12 mouse cellular contexts compared by ENCODE assay signal in genomic region chr10:94940786-94941185, GRCm38 (mm10). TPM values are rescaled to one million over a fixed set of nuclear protein-coding genes. Genes with fewer than 3 reads are reported as not detected.
DNase-seq lines count a peak whose midpoint lies in the region; ATAC-seq and TF ChIP-seq lines count a peak whose summit lies in the region.
"Had no signal": no experiment of that assay in that cellular context is flagged by ENCODE, and none has a peak within 500 bp of the region (broad histone marks: within the 10 kb centered on the region; RNA-seq: fewer than 3 reads in every experiment).

No protein-coding gene starts in this region.

- no peak overlapping the region for H3K4me2 ChIP-seq in hindbrain, embryonic 11.5 days (replicated peaks; ENCODE audit: low read depth, low read length)
- peak overlapping the region; percentile 77 for H3K4me2 ChIP-seq in hindbrain, embryonic 16.5 days (ENCODE audit: low read length)
- H3K4me2 ChIP-seq in neural tube, embryonic 13.5 days = peak overlapping the region; percentile 83
- H3K4me2 ChIP-seq: limb, embryonic 12.5 days had no signal

- H3K9ac ChIP-seq in hindbrain, embryonic 11.5 days (ENCODE audit: low read depth, low read length) = no peak overlapping the region
- peak overlapping the region; percentile 38; the same call in 1 of the 2 replicates for H3K9ac ChIP-seq in hindbrain, embryonic 16.5 days (ENCODE audit: low read depth, low read length)
- H3K9ac ChIP-seq in neural tube, embryonic 13.5 days = peak overlapping the region; percentile 55
- H3K9ac ChIP-seq: limb, embryonic 12.5 days had no signal

- no peak for TF ChIP-seq CTCF in lung, adult 2 months (IDR thresholded peaks at IDR 0.05; ENCODE audit: insufficient read depth, low read length)

- peak; percentile 40 for DNase-seq in hindbrain, embryonic 10.5 days (ENCODE audit: low spot score)
- no peak for DNase-seq in hindbrain, embryonic 11.5 days (ENCODE audit: low spot score)
- DNase-seq in embryo, embryonic 10.5 days (ENCODE audit: low spot score) = peak; percentile 67
- no peak for DNase-seq in thymus, postnatal 14 days
- DNase-seq in layer of hippocampus, adult 8-10 months (ENCODE audit: low spot score in 2 of 2) = no peak
- DNase-seq in lung, adult 2 months = no peak
- DNase-seq: heart, postnatal 36 days; kidney, postnatal 36 days; right cerebral cortex, adult 18-20 months had no signal

- H3K9me3 ChIP-seq in hindbrain, embryonic 10.5 days = no peaks in the 10 kb centered on the region
- no peaks in the 10 kb centered on the region for H3K9me3 ChIP-seq in hindbrain, embryonic 11.5 days (ENCODE audit: control insufficient read depth, low read length)
- H3K9me3 ChIP-seq in hindbrain, embryonic 16.5 days (ENCODE audit: control insufficient read depth, low read length) = no peaks in the 10 kb centered on the region
- H3K9me3 ChIP-seq in neural tube, embryonic 13.5 days = no peaks in the 10 kb centered on the region
- H3K9me3 ChIP-seq: limb, embryonic 12.5 days had no signal

- peak overlapping the region; percentile 84; the same call in 1 of the 2 replicates for H3K4me3 ChIP-seq in hindbrain, embryonic 10.5 days
- H3K4me3 ChIP-seq in hindbrain, embryonic 11.5 days (ENCODE audit: low read depth, low read length) = no peak overlapping the region
- peak overlapping the region; percentile 95 for H3K4me3 ChIP-seq in hindbrain, embryonic 16.5 days (ENCODE audit: low read length)
- H3K4me3 ChIP-seq in neural tube, embryonic 13.5 days = peak overlapping the region; percentile 85
- H3K4me3 ChIP-seq in lung, adult 2 months (replicated peaks; ENCODE audit: extremely low read depth, low read depth, low read length) = no peak overlapping the region
- H3K4me3 ChIP-seq: limb, embryonic 12.5 days had no signal

- H3K27ac ChIP-seq in hindbrain, embryonic 10.5 days = 0 out of 2 replicates have a peak overlapping the region, but pooled peaks have one; percentile 18
- no peak overlapping the region for H3K27ac ChIP-seq in hindbrain, embryonic 11.5 days (ENCODE audit: low read depth, low read length)
- H3K27ac ChIP-seq in hindbrain, embryonic 16.5 days (ENCODE audit: low read depth, low read length) = peak overlapping the region; percentile 61; the same call in 1 of the 2 replicates
- H3K27ac ChIP-seq in neural tube, embryonic 13.5 days (replicated peaks) = 0 out of 2 replicates have a peak overlapping the region, but pooled peaks have one; percentile 49
- H3K27ac ChIP-seq: limb, embryonic 12.5 days had no signal

- TF ChIP-seq POLR2A in lung, adult 2 months (IDR thresholded peaks at IDR 0.05; ENCODE audit: borderline replicate concordance, extremely low read depth, low read depth, low read length) = no peak

- WGBS in hindbrain, embryonic 10.5 days = 5% methylated on average over 7 of the region's 7 CpGs
- WGBS in hindbrain, embryonic 11.5 days = 14% methylated on average over 7 of the region's 7 CpGs
- WGBS in hindbrain, embryonic 16.5 days = 5% methylated on average over 7 of the region's 7 CpGs
- WGBS in neural tube, embryonic 13.5 days = 9% methylated on average over 7 of the region's 7 CpGs
- 51% methylated on average over 7 of the region's 7 CpGs for WGBS in lung, adult 2 months

- peaks cover 62% of the 10 kb centered on the region for H3K27me3 ChIP-seq in hindbrain, embryonic 10.5 days (ENCODE audit: insufficient read depth, poor library complexity, severe bottlenecking)
- peaks cover 7% of the 10 kb centered on the region for H3K27me3 ChIP-seq in hindbrain, embryonic 11.5 days (ENCODE audit: control insufficient read depth, insufficient read depth, low read length)
- no peaks in the 10 kb centered on the region for H3K27me3 ChIP-seq in hindbrain, embryonic 16.5 days (replicated peaks; ENCODE audit: control insufficient read depth, insufficient read depth, low read length)
- peaks cover 24% of the 10 kb centered on the region for H3K27me3 ChIP-seq in neural tube, embryonic 13.5 days

- peaks cover 54% of the 10 kb centered on the region for H3K4me1 ChIP-seq in hindbrain, embryonic 10.5 days (replicated peaks)
- 0 out of 2 replicates have a peak, but pooled peaks cover 3% of the 10 kb centered on the region for H3K4me1 ChIP-seq in hindbrain, embryonic 11.5 days (replicated peaks; ENCODE audit: control insufficient read depth, insufficient read depth, low read length)
- H3K4me1 ChIP-seq in hindbrain, embryonic 16.5 days (ENCODE audit: control insufficient read depth, insufficient read depth, low read depth, low read length) = peaks cover 27% of the 10 kb centered on the region
- H3K4me1 ChIP-seq in neural tube, embryonic 13.5 days (replicated peaks) = peaks cover 52% of the 10 kb centered on the region
- no peaks in the 10 kb centered on the region; the same call in 1 of the 2 replicates for H3K4me1 ChIP-seq in lung, adult 2 months (ENCODE audit: control insufficient read depth, insufficient read depth, low read length)

- no peaks in the 10 kb centered on the region for H3K36me3 ChIP-seq in hindbrain, embryonic 10.5 days
- H3K36me3 ChIP-seq in hindbrain, embryonic 11.5 days (ENCODE audit: control insufficient read depth, insufficient read depth, low read length) = no peaks in the 10 kb centered on the region
- H3K36me3 ChIP-seq in hindbrain, embryonic 16.5 days (ENCODE audit: control insufficient read depth, insufficient read depth, low read length) = no peaks in the 10 kb centered on the region
- no peaks in the 10 kb centered on the region for H3K36me3 ChIP-seq in neural tube, embryonic 13.5 days
- H3K36me3 ChIP-seq: limb, embryonic 12.5 days had no signal

- no peak for ATAC-seq in hindbrain, embryonic 11.5 days (ENCODE audit: low FRiP score)
- ATAC-seq in hindbrain, embryonic 16.5 days = no peak
- ATAC-seq in neural tube, embryonic 13.5 days (ENCODE audit: low read depth) = no peak

RNA-seq across cellular contexts. Expression of gene Plxnc1, which starts 3.8 kb away (rescaled TPM):
- 1.5 TPM in 2 replicates for polyA plus RNA-seq in hindbrain, embryonic 10.5 days (2016; fragmentation: Nextera tagmentation; extraction: Ambion mirVana)
- 3.3 and 4.5 TPM in 2 replicates for polyA plus RNA-seq in hindbrain, embryonic 11.5 days (2014; fragmentation: Nextera tagmentation; extraction: Ambion mirVana)
- 8.3 and 8.4 TPM in 2 replicates for polyA plus RNA-seq in hindbrain, embryonic 16.5 days (2015; fragmentation: Nextera tagmentation; extraction: Ambion mirVana)
- 7.1 and 8.1 TPM in 2 replicates for polyA plus RNA-seq in neural tube, embryonic 13.5 days (2015; fragmentation: Nextera tagmentation; extraction: Ambion mirVana)
- total RNA-seq in layer of hippocampus, adult 8-10 months (2022) = 10 to 100 TPM; 30.9 to 40.3 (median 35.4) TPM
- 4.6 and 5.4 TPM in 2 replicates for polyA plus RNA-seq in lung, adult 2 months (2012; rRNA removed)

Comparison
In these comparisons a context has a peak if more than half of its experiments do, and no peak if none do; other contexts are left out.
1. DNase-seq: peak in hindbrain, embryonic 10.5 days (single experiment) and embryo, embryonic 10.5 days (single experiment); none in hindbrain, embryonic 11.5 days (single experiment), thymus, postnatal 14 days (single experiment), layer of hippocampus, adult 8-10 months (0 of 2) and lung, adult 2 months (single experiment).
2. H3K4me3 ChIP-seq: peak in hindbrain, embryonic 10.5 days (single experiment), hindbrain, embryonic 16.5 days (single experiment) and neural tube, embryonic 13.5 days (single experiment); none in hindbrain, embryonic 11.5 days (single experiment) and lung, adult 2 months (single experiment).